ENCODE assay signal across 11 mouse cellular contexts in genomic region chr13:53233826-53234786, GRCm38 (mm10). TPM values are rescaled to one million over a fixed set of nuclear protein-coding genes. Genes with fewer than 3 reads are reported as not detected.
DNase-seq lines count a peak whose midpoint lies in the region; ATAC-seq and TF ChIP-seq lines count a peak whose summit lies in the region.
"Had no signal": no experiment of that assay in that cellular context is flagged by ENCODE, and none has a peak within 500 bp of the region (broad histone marks: within the 10 kb centered on the region; RNA-seq: fewer than 3 reads in every experiment).

No protein-coding gene starts in this region.

- TF ChIP-seq POLR2A in heart, adult 2 months (IDR thresholded peaks at IDR 0.05; ENCODE audit: insufficient read depth, low read depth, low read length) = no peak

- no peak for ATAC-seq in embryonic facial prominence, embryonic 13.5 days (ENCODE audit: insufficient number of reproducible peaks, insufficient read depth, low FRiP score, low TSS enrichment, low read depth)

- H3K4me2 ChIP-seq in embryonic facial prominence, embryonic 13.5 days = no peak overlapping the region
- H3K4me2 ChIP-seq: heart, embryonic 12.5 days had no signal

- TF ChIP-seq CTCF in heart, adult 2 months (IDR thresholded peaks at IDR 0.05) = no peak
- no peak for TF ChIP-seq CTCF in E14TG2a.4 (conservative IDR thresholded peaks at IDR 0.05; ENCODE audit: low read length)

- peak overlapping the region; percentile 57 for H3K27ac ChIP-seq in heart, embryonic 10.5 days
- no peak overlapping the region for H3K27ac ChIP-seq in heart, adult 2 months
- H3K27ac ChIP-seq in embryonic facial prominence, embryonic 13.5 days = peak overlapping the region; percentile 34
- H3K27ac ChIP-seq: macrophage had no signal

- peak overlapping the region; percentile 5; the same call in 1 of the 2 replicates for H3K4me3 ChIP-seq in heart, embryonic 10.5 days
- no peak overlapping the region for H3K4me3 ChIP-seq in heart, adult 2 months
- H3K4me3 ChIP-seq in E14TG2a.4 (replicated peaks; ENCODE audit: low read length) = peak overlapping the region; percentile 55
- no peak overlapping the region for H3K4me3 ChIP-seq in embryonic facial prominence, embryonic 13.5 days
- H3K4me3 ChIP-seq: heart, embryonic 12.5 days; limb, embryonic 12.5 days had no signal

- WGBS in heart, embryonic 10.5 days = 31% methylated on average over 15 of the region's 15 CpGs
- WGBS in heart, adult 2 months = 73% methylated on average over 15 of the region's 15 CpGs
- WGBS in embryonic facial prominence, embryonic 13.5 days = 35% methylated on average over 15 of the region's 15 CpGs

- H3K36me3 ChIP-seq in heart, embryonic 10.5 days = no peaks in the 10 kb centered on the region
- H3K36me3 ChIP-seq in heart, adult 2 months (ENCODE audit: control insufficient read depth, insufficient read depth, low read length) = no peaks in the 10 kb centered on the region
- H3K36me3 ChIP-seq in E14TG2a.4 (ENCODE audit: insufficient read depth, low read length) = no peaks in the 10 kb centered on the region
- H3K36me3 ChIP-seq in embryonic facial prominence, embryonic 13.5 days = no peaks in the 10 kb centered on the region
- H3K36me3 ChIP-seq: heart, embryonic 12.5 days; limb, embryonic 12.5 days had no signal

- H3K79me2 ChIP-seq in heart, adult 2 months (replicated peaks; ENCODE audit: control insufficient read depth, insufficient read depth, low read length) = no peaks in the 10 kb centered on the region

- H3K9ac ChIP-seq in heart, adult 2 months (ENCODE audit: low read depth, low read length) = no peak overlapping the region
- no peak overlapping the region for H3K9ac ChIP-seq in embryonic facial prominence, embryonic 13.5 days
- H3K9ac ChIP-seq: heart, embryonic 12.5 days; limb, embryonic 12.5 days had no signal

- no peaks in the 10 kb centered on the region for H3K9me3 ChIP-seq in heart, embryonic 10.5 days
- H3K9me3 ChIP-seq in E14TG2a.4 (ENCODE audit: low read length) = peaks cover 17% of the 10 kb centered on the region
- H3K9me3 ChIP-seq in embryonic facial prominence, embryonic 13.5 days = no peaks in the 10 kb centered on the region
- H3K9me3 ChIP-seq: heart, embryonic 12.5 days; limb, embryonic 12.5 days had no signal

- TF ChIP-seq EP300 in heart, adult 2 months (IDR thresholded peaks at IDR 0.05; ENCODE audit: insufficient read depth, low read depth, low read length) = no peak

- intact Hi-C loops in heart, adult 2 months (cut with DNase I) = no loop called here
- intact Hi-C loops in left cerebral cortex, postnatal 36 days (cut with DNase I) = no loop called here

- H3K27me3 ChIP-seq in heart, embryonic 10.5 days (ENCODE audit: insufficient read depth, poor library complexity, severe bottlenecking) = no peaks in the 10 kb centered on the region
- H3K27me3 ChIP-seq in heart, adult 2 months (ENCODE audit: control insufficient read depth, insufficient read depth, low read length) = no peaks in the 10 kb centered on the region
- H3K27me3 ChIP-seq in E14TG2a.4 (ENCODE audit: insufficient read depth, low read length) = peaks cover 59% of the 10 kb centered on the region
- H3K27me3 ChIP-seq in embryonic facial prominence, embryonic 13.5 days = no peaks in the 10 kb centered on the region; the same call in none of the 2 replicates
- H3K27me3 ChIP-seq: heart, embryonic 12.5 days; limb, embryonic 12.5 days had no signal

- peaks cover 86% of the 10 kb centered on the region for H3K4me1 ChIP-seq in heart, embryonic 10.5 days
- peaks cover 1% of the 10 kb centered on the region; the same call in 1 of the 2 replicates for H3K4me1 ChIP-seq in heart, adult 2 months (ENCODE audit: control insufficient read depth, insufficient read depth, low read length)
- peaks cover 80% of the 10 kb centered on the region for H3K4me1 ChIP-seq in E14TG2a.4 (replicated peaks; ENCODE audit: low read depth, low read length)
- peaks cover 83% of the 10 kb centered on the region for H3K4me1 ChIP-seq in embryonic facial prominence, embryonic 13.5 days

- DNase-seq in heart, embryonic 10.5 days (ENCODE audit: low spot score) = no peak
- DNase-seq in heart, adult 2 months = no peak
- DNase-seq in mesoderm, embryonic 11.5 days (ENCODE audit: low read depth, low spot score) = peak; percentile 61
- no peak for DNase-seq in right cerebral cortex, postnatal 14 days
- no peak for DNase-seq in left cerebral cortex, postnatal 36 days (ENCODE audit: low spot score in 2 of 2)
- no peak for DNase-seq in right cerebral cortex, postnatal 25 days

RNA-seq across cellular contexts. Expression of gene Ror2, which starts 51.8 kb away (rescaled TPM):
- polyA plus RNA-seq in heart, embryonic 10.5 days (2016; fragmentation: Nextera tagmentation; extraction: Ambion mirVana) = 25.8 and 27.8 TPM in 2 replicates
- 1 to 10 TPM; 1.1 to 1.9 TPM for total RNA-seq in heart, adult 2 months (2021)
- polyA plus RNA-seq in heart, adult 2 months (2012; rRNA removed) = 1.5 and 1.6 TPM in 2 replicates
- polyA plus RNA-seq in embryonic facial prominence, embryonic 13.5 days (2015; fragmentation: Nextera tagmentation; extraction: Ambion mirVana) = 25.8 and 27.4 TPM in 2 replicates
- 1 to 10 TPM; 1.3 to 1.5 TPM for total RNA-seq in left cerebral cortex, postnatal 36 days (2021)
- polyA plus RNA-seq: macrophage had no signal

Comparison
In these comparisons a context has a peak if more than half of its experiments do, and no peak if none do; other contexts are left out.
1. H3K4me3 ChIP-seq: peak in heart, embryonic 10.5 days (single experiment) and E14TG2a.4 (single experiment); none in heart, adult 2 months (single experiment) and embryonic facial prominence, embryonic 13.5 days (single experiment).
2. RNA of gene Ror2, which starts 51.8 kb away (polyA plus RNA-seq): 25.8 to 27.4 TPM in embryonic facial prominence, embryonic 13.5 days and 25.8 to 27.8 TPM in heart, embryonic 10.5 days; 1.5 to 1.6 TPM in heart, adult 2 months; every median in the first group is over 10 times any median in the second.